ENCODE assay signal across 1 mouse cellular context in the genomic region with DNA sequence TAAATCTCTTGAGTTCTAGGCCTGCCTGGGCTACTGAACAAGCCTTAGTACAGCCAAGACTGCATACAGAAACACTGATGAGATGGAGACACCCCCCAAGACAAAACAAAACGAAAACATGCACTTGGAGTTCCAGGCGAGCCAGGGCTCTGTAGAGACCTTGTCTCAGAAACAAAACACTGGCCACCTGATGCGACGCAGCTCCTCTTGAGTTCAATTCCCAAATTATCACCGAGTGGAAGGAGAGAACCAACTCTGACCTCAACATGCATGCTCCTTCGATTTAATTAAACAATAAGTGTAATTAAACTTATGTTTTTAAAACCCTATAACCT.
TF ChIP-seq lines count a peak whose summit lies in the region.

No protein-coding gene starts in this region.

TF ChIP-seq in CH12.LX, 34 proteins besides CTCF, POLR2A, EP300 and RAD21 (continued from another document):
- TF ChIP-seq RCOR1 (conservative IDR thresholded peaks at IDR 0.05; ENCODE audit: low read depth, low read length), result no peak
- TF ChIP-seq JUND (conservative IDR thresholded peaks at IDR 0.05; ENCODE audit: low read depth, low read length), result no peak
- no peak for TF ChIP-seq SMC3 (IDR thresholded peaks at IDR 0.05; ENCODE audit: low read depth, low read length)
- no peak for TF ChIP-seq MYC (IDR thresholded peaks at IDR 0.05; ENCODE audit: low read depth, low read length)
- TF ChIP-seq IRF4 (IDR thresholded peaks at IDR 0.05; ENCODE audit: low read depth, low read length), result no peak
- TF ChIP-seq NRF1 (IDR thresholded peaks at IDR 0.05; ENCODE audit: low read depth, low read length), result no peak
- no peak for TF ChIP-seq ZC3H11A (IDR thresholded peaks at IDR 0.05; ENCODE audit: low read depth, low read length)
- TF ChIP-seq KAT2A (IDR thresholded peaks at IDR 0.05; ENCODE audit: insufficient replicate concordance, low read length), result no peak
- TF ChIP-seq POLR2AphosphoS2 (IDR thresholded peaks at IDR 0.05; ENCODE audit: low read depth, low read length), result no peak
- TF ChIP-seq ZMIZ1 (IDR thresholded peaks at IDR 0.05; ENCODE audit: low read depth, low read length), result no peak
- no peak for TF ChIP-seq E2F4 (IDR thresholded peaks at IDR 0.05; ENCODE audit: insufficient replicate concordance, low read depth, low read length)
- TF ChIP-seq USF2 (conservative IDR thresholded peaks at IDR 0.05; ENCODE audit: low read depth, low read length), result no peak
- TF ChIP-seq MAFK (IDR thresholded peaks at IDR 0.05; ENCODE audit: insufficient replicate concordance, low read length), result no peak
- no peak for TF ChIP-seq HCFC1 (IDR thresholded peaks at IDR 0.05; ENCODE audit: low read depth, low read length)
- no peak for TF ChIP-seq MEF2A (IDR thresholded peaks at IDR 0.05; ENCODE audit: borderline replicate concordance, low read depth, low read length)
